Mouse (Mus musculus) frontal cortex, adult (tissue): ENCODE results near the gene Msx1.

ENCODE experiments used
- ATAC-seq: cut with Nextera tagmentation; 2 replicates; pipeline ENCODE4 v1.9.2; 2017; ENCODE audit warnings: mild to moderate bottlenecking, moderate library complexity, mixed read lengths; ENCODE audit not compliant: low TSS enrichment

Gene Msx1

DNA sequence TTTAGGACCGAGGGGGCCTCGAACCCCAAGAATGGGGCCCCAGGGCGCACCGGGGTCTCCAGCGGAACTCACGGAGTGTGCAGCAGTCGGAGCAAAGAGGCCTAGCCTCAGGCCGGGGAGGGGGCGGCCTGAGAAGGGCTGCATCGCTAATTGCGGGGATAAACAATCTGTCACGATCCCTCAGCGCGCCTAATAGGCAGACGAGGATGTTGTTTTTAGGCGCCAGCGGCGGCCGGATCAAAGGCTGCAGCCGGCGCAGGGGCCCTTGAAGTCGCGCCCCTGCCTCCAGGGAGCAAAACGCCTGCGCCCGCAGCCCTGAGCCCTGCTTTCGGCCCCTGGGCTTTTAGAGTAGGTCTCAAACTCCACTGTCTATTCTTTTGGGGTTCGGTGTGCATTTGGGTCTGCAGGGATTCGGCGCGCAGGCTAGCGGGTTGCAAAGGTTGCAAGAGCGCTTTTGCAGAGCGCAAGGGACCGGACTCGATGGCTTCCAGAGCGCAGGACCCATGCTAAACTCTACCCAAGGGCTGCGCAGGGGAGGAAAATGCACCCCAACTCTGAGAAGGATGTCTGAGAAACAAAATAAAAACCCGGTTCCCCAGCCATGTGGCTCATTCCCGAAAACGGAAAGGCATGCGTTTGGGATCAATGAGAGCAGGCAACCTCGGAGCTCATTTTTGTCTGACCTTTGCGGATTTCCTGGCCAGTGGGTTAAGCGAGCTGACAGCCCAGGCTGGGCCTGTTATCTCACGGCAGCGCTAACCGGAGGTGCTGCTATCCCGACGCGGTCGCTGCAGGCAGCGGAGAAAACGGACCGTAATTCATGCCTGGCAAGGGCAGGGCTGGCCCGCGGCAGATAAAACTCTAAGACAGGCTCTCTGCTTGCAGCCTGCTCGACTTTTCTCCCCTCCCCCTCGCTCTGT, 2.6 kb upstream of the Msx1 start:
- ATAC-seq, result no peak

DNA sequence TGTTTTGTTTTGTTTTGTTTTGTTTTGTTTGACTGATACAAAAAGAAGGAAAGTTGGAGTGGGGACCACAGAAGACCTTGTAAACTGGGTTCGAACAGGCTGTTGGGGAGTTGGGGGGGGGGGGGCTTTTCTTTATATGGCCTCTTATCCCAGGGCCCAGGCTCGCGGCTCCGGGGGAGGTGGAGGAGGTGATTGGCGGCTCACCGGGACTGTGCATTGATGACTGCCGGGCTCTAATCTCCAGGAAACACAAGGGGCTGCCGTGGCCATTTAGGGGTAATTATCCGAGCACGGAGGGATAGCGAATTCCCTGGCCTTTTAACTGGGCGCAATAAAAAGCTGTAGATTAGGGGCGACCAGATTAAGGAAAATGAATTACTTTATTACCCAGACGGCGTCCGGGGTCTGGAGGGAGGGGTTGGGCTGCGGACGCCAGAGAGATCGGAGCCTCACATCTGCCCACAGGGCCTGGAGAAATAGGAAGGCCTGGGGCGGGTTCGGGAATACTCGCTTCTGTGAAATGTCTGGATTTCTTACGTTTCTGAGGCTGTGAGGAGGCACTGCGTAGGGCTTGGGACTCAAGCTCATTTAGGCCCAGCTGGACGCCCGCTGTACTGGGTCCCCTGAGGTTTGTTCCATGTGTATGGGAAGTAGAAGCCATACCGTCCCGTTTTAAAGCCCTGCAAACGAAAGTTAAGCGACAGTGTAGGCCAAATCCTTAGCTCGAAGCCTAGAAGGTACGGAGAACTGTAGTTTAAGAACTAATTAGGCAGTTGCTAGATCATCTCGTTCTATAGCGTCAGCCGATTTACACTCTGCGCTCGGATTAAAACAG, 1.4 kb upstream of the Msx1 start:
- no peak for ATAC-seq

DNA sequence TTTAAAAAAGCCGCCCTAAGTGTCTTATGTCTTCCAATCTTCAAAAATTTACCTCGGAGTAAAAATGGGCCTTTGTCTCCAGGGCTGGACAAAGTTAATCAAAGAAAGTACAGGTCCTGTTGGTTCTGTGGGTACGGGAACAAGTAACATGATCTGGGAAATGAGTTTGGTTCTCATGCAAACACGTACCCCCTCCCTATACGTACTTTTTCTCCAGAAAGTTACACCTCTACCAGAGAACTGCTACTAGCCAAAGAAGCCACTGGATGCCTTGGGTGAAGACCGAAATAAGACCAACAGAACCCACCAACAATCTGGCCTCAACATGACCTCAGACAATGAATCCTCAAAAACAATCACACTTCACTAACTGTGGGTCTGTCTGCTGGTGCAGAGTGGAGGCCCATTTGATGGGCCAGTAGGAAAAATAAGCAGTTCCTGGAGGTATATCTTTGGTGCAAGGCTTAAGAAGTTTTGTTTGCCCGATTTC, 773 bp upstream of the Msx1 start:
- ATAC-seq, result no peak

DNA sequence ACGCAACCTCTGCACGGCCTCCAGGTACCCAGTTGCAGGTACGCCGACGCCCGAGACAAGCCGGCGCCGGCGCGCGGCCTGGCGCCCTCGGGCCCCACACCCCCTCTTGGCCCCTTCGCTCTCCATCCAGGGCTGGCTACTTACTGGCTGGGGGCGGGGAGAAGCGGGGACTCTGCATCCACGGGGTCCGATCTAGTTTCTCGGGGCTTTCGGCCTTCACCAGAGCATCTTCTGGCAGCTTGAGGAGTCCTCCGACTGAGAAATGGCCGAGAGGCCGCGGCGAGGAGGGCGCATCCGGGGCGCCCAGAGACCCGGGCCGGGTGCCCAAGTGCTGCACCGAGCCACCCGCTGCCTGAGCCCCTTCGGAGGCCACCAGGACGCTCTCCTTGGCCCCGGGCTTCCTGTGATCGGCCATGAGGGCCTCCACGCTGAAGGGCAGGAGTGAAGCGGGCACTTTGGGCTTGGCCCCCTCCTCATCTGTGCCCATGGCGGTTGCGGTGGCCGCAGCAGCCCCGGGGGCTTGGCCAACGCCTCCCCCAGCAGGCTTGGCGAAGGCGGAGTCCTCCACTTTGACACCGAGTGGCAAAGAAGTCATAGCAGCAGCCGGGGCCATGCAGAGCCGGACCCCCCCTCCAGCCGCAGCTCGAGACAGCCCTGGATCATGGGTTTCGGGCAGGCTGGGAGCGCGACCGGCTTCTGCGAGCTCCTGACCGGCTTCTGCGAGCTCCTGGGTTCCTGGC, 492 bp downstream of the Msx1 start:
- ATAC-seq, result no peak

DNA sequence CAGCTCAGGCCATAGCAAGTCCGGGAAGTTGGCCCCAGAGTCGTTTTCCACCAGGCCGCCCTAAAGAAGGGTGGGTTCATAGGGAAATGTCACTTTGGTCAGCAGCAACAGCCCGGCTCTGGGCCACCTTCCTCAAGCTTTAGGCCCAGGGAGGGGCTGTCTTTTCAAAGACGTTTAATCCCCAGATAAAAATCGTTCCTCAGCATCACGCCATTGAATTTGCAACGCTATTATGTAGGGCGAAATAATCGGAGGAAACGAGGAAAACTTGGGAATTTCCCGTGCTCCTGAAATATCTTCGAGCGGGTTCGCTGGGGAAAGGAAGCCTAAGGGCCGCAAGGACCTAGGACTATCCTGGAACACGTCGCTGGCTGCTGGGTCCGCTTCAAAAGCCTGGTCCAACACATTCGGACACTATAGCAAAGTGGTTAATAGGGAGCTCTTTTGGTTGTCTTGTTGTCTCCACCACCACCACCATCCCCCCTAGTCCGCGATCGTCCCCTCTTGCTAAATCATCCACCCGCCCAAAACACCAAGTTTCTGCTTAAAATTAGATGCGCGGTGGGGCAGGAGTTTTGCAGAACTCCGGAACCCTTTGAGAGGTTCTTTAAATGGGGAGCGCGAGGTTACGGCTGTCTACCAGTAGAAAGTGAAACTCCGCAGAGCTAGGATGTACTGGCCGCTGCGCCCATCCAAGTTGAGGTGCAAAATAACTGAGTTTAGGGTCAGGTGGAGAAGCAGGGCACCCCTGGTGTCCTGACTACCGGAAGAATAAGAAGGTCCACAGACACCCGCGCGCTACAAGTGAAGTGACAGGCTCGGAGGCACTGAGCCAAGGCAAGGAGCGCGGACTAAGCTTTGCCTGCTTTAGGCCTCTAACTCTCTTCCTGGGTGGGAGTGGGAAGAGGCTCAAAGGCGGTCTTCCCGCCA, 1.3 kb downstream of the Msx1 start:
- ATAC-seq, result no peak

DNA sequence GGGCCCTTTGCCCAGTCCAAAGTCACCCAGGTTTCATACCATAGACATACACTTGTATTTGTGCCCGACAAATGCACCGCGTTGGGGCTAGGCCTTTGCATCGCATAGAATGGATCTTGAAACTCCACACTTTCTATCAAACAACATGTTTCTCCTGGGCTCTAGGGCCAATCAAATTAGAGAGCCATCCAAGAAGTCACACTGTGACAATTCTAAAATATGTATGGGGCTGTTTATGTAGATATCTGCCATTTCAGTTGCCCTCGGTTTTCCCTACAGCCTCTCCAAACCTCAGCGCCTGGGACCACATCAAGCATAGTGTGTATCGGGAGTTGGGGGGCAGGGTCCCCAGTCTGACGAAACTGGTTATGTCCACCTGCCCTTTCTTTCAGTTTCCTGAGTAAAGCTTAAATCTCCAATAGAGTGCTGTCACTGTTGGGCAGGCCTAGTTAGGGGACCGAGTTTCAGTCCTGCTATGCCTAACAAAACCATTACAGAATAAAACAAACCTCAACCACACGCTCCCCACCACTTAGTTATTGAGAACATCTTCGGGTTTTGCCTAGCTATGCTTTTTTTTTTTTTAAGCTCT, 2.2 kb downstream of the Msx1 start:
- no peak for ATAC-seq

DNA sequence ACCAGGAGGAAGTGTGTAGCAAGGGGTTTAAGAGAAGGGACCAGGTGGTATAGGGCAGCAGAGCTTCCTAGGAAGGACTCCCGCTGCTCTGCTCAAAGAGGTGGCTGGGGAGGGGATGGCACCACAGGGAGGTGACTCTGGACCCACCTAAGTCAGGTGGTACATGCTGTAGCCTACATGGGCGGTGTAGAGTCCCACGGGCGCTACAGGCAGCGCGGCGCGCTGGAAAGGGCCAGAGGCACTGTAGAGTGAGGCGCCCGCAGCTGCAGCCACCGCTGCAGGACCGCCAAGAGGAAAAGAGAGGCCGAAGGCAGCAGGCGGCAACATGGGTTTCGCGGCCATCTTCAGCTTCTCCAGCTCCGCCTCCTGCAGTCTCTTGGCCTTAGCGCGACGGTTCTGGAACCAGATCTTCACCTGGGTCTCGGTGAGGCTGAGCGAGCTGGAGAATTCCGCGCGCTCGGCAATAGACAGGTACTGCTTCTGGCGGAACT, 3.2 kb downstream of the Msx1 start:
- ATAC-seq, result no peak

DNA sequence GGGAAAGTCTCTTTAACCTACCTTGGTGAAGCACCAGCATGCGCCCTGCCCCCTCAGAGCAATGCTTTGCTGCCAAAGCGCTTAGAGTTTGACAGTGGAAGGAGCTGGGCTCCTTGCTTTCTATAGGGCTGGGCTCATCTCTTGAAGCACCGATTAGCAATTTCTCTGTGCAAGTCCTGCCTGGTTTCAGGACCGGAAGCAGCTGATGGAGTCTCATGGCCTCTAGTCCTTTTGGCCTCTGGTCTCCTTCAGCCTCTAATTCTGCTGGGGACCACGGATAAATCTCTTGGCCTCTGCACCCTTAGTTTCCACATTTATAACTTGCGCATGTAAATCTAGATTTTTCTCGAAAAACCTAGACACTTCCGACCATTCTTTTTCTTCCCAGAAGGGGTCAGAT, 3.7 kb downstream of the Msx1 start:
- no peak for ATAC-seq

DNA sequence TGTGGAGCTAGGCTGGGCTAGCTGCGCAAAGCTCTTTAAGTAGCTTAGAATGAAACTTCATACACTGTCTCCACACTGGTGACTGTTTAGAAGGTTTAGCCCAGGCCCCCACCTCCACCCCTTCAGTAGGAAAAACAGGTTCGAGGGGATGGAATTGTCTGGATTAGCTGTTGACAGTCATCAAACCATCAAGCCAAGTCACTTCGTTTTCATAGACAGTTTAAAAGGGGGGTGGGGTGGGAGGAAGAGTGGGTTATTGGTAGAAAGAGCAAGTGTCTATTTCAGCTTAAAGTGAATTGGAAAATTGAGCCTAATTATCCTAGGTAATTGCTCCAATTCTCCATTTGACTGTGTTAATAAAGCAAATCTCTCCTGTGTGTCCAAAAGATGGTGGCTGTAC, 4.4 kb downstream of the Msx1 start:
- no peak for ATAC-seq

DNA sequence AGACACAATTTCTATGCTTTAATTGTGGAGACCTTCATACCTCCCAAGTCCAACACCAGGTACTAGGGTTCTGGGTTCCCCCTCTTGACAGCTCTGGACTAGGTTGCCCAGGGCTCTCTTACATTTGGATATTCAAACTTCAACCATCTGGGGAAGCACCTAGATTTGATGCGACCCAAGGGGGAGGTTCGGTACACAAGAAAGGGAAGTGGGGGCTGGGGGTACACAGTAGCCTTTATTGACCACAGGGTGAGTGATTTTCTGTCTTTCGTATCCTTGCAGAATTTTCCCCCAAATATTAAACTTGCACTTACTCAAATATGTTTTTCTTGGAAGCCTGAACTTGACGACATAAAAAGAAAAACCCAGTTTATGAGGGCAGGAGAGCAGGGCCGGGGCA, 4.8 kb downstream of the Msx1 start:
- ATAC-seq, result no peak

DNA sequence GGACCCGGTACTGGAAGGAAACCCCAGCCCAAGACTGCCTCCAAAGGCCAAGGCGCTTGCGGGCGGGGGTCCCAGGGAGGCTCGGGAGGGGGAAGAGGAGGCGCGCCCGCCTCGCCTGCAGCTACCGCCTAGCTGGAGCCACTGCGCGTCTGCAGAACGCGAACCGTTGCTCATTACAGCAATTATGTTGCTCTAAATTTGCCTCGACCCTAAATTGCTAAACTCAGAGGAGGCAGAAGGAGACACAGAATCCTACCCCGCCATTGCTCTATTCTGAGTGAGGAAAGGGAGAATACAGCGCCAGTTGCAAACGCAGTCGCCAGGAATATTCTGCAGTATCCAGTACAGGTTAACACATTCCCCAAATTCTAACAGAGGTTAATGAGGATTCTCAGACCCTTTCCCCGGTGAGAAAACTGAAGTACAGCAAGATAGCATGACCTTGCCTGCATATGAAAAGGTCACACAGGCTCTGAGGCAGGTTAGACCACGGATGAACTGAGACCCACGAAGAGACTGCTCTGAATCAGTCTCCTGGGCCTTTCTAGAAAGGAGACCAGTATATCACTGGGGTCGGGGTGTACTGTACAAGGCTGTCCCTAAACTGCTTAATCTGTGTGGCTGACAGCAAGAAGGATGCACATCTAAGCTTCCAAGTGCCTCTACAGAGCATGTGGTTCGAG, 5.7 kb downstream of the Msx1 start:
- no peak for ATAC-seq

DNA sequence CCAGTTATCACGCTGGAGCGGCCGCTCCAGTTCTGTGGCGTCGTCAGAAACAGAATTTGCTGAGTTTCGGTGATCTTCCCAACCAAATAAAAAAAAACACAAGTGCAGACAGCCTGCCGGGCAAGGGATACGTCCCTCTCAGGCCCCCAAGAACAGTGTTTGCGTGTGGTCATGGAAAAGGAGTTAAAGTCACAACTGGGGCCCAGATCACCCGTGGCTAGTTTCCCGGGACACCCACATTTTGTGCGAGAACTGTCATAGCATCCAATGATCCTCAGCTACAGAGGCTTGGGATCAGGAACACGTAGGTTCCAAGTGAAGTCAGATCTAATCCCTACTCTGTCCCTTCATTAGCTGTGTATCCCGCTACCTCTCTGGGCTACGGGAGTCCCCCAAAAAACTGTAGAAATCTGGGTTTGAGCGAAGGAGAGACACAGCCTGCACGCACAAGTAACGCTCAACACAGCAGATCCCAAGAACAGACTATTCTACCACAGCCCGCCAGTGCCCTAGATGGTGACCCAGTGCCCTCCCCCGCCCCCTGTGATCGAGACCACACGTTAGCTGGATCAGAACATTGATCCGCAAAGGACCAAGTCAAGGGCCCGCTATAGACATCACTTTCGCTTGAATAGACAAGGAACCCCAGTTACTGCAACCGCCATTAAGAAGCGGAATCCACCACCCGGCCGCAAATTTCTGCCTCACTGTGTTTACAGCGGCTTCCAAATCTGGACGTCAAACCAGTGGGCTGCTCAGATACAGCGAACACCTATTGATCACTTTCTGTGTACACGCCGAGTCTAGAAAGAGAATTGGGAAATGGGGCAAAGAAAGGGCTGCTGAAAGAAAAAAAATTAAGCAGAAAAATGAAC, 6.5 kb downstream of the Msx1 start:
- ATAC-seq, result no peak

DNA sequence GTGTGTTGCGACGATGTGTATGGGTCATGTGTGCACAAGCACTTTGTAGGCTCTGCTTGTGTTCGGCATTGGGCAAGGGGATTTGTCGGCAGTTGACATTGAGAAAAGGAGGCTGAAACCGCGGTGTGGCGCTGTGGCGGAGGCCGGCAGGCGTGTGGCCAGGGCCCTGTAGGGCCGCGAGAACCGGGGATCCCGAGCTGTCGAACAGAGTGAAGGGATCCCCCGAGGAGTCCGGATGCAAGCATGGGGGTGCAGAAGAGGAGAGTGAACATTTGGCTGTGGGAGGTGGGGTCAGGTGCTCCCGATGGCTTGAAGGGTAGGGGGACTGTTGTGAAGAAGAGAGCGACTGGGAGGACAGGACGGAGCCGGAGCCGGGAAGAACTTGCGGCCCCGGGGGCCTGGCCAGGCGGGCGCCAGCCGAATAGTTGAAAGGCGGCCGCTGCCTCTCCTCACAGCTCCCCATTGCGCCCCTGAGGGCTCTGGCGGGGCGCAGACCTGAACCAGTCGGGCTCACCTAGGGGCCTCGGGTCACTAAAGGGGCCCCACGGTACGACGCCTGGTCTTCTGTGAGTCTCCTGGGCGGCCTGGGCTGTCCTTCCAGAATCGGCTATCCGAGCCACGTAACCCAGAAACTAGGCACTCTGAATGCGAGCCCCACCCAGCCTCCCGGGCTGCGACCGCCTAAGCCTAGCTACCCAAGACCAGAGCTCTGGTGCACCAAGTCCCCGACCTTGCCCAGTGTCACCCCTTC, 7.3 kb downstream of the Msx1 start:
- ATAC-seq, result no peak

DNA sequence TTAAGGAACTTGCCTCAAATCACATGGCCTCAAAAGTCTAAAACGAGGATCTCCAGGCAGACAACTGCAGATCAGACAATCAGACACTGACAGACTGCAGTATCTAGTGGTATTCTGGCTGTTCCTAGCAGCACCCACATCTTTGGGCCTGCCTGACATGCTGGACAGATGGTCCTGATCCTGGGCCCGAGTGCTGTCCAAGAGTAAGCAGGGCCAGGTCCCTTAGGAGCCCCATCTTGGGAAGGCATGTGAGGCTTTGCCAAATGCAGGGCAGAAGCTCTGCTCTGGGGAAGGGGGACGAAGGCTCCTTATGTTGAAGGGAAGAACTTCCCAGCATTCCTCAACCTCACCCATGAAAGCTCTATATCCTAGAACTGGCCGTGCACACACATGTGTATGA, 8.5 kb downstream of the Msx1 start:
- ATAC-seq, result no peak

DNA sequence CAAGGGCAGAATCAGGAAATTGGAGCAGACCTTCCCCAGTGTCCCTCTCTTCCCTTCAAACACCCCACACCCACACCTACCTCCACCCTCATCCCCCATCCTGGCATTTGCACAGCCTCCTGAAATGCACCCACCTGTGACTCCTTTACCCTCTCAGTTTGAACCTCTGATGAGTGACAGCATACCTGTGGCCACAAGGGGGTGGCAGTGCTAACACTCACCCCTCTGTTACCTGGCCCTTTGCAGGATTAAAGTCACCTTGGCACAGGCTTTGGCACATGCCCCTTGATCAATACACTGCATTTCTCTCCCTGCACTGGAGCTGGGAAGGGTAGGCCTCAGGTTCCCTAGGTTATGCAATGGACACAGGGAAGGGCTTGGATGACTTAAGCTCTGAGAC, 10.2 kb downstream of the Msx1 start:
- ATAC-seq, result no peak

DNA sequence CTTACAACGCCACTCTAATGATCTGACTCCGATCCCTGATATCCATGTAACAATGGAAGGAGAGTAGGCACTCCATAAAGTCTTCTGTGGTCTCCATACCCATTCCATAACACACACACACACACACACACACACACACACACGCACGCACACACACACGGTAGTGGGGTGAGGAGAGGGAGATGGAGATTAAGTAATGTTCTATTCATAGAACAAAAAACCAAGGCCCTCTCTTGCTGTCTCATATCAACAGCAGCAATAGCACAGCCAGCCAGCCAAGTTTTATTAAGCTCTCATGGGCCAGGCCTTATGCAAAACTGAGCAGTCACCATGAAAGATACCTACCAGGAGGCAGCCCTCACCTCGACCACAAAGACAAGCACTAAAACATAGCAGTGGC, 19.1 kb downstream of the Msx1 start:
- no peak for ATAC-seq

DNA sequence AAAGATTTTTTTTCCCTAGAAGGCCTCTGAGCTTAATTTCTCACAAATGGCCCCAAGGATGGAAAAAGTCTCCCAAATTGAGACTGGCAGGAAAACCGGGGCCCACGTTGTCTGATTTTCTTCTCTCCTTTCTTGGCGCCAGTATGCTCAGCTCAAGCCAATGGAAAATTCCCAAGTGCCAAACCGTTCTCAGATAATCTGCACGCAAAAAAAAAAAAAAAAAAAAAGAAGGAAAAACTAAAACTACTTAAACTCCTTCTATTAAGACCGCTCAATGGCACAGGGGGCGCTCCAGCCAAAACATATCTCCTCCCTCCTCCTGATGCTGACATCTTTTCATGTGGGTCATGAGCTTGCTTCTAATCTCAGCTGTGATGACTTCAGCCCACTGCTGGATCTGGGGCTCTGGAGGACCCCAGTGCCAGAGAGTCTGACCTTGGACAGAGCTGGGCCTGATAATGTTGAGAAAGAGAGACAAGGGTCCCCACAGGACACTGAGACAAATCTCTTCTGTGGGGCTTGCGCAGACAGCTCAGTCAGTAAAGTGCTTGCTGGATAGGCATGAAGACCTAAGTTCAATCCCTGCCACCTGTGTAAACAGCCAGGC, 19.8 kb downstream of the Msx1 start:
- no peak for ATAC-seq

DNA sequence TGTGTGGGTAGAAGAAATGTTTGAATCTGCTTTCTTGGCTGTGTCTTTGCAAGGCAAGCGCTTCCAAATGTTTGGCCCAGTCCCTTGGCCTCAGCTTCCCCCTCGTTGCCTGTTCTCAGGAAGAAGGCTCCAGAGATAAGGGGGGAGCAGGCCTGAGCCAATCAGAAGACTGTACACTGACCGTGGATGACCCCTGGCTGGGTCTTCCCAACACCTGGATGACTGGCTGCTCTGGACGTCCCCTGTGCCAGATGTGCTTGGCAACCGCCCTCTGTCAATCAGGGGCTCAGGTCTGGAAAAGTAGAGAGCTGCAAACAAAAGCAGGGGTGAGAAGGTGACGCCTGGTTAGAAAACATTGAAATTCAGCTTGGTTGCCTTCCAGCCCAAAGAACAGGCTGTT, 27.1 kb downstream of the Msx1 start:
- no peak for ATAC-seq
